Mouse (Mus musculus) layer of hippocampus, adult 9-11 months (tissue): ENCODE measurements around the gene Ifnar1.
"Not testable (repeated sequence)": the region's sequence is repeated elsewhere in the genome, so short reads cannot be mapped to it uniquely, and the experiment has no call there.

Source experiments
- DNase-seq: peaks from one replicate; pipeline ENCODE4 v3.0.0; 2022

The Ifnar1 gene

GRCm38 (mm10) chr16:91484808-91485700, at the start of gene Ifnar1:
Gene Ifnar1, plus strand, starts transcription at chr16:91485238.
- DNase-seq: peak; percentile 98

GRCm38 (mm10) chr16:91438081-91438480, 47.0 kb upstream of the Ifnar1 start:
- no peak for DNase-seq

- not testable (repeated sequence) for DNase-seq
These were observed 46.4 kb upstream of the Ifnar1 start for GRCm38 (mm10) chr16:91438599-91438998.

- no peak for DNase-seq
These were observed 43.7 kb upstream of the Ifnar1 start for GRCm38 (mm10) chr16:91441366-91441765.

GRCm38 (mm10) chr16:91441811-91442240, 43.2 kb upstream of the Ifnar1 start:
- no peak for DNase-seq

- no peak for DNase-seq
These were observed 42.6 kb upstream of the Ifnar1 start for GRCm38 (mm10) chr16:91442446-91442845.

- no peak for DNase-seq
These were observed 41.8 kb upstream of the Ifnar1 start for GRCm38 (mm10) chr16:91443211-91443611.

- DNase-seq: no peak
These were observed 40.2 kb upstream of the Ifnar1 start for GRCm38 (mm10) chr16:91444847-91445246.

GRCm38 (mm10) chr16:91445566-91445965, 39.5 kb upstream of the Ifnar1 start:
- DNase-seq: no peak

GRCm38 (mm10) chr16:91446778-91447511, 38.1 kb upstream of the Ifnar1 start:
- DNase-seq: no peak

GRCm38 (mm10) chr16:91447512-91447900, 37.5 kb upstream of the Ifnar1 start:
- DNase-seq: no peak

GRCm38 (mm10) chr16:91448088-91448487, 37.0 kb upstream of the Ifnar1 start:
- DNase-seq: no peak

- no peak for DNase-seq
These were observed 36.1 kb upstream of the Ifnar1 start for GRCm38 (mm10) chr16:91448895-91449294.

- no peak for DNase-seq
These were observed 34.6 kb upstream of the Ifnar1 start for GRCm38 (mm10) chr16:91450137-91451064.

GRCm38 (mm10) chr16:91451949-91452348, 33.1 kb upstream of the Ifnar1 start:
- no peak for DNase-seq

- no peak for DNase-seq
These were observed 32.6 kb upstream of the Ifnar1 start for GRCm38 (mm10) chr16:91452363-91452896.

GRCm38 (mm10) chr16:91455868-91456267, 29.2 kb upstream of the Ifnar1 start:
- DNase-seq: no peak

GRCm38 (mm10) chr16:91458301-91458746, 26.7 kb upstream of the Ifnar1 start:
- DNase-seq: no peak

- no peak for DNase-seq
These were observed 26.1 kb upstream of the Ifnar1 start for GRCm38 (mm10) chr16:91458976-91459375.

GRCm38 (mm10) chr16:91459396-91459795, 25.6 kb upstream of the Ifnar1 start:
- no peak for DNase-seq

GRCm38 (mm10) chr16:91459841-91460370, 25.1 kb upstream of the Ifnar1 start:
- no peak for DNase-seq

GRCm38 (mm10) chr16:91461066-91461638, 23.9 kb upstream of the Ifnar1 start:
- DNase-seq: no peak
